Mouse (Mus musculus) embryonic facial prominence, embryonic 11.5 days (tissue): ENCODE measurements at regions not wholly inside any gene's neighbourhood (a gene's known extent, or its start where the extent isn't known, plus 50 kb on each side); places are given as distances from the start of the nearest gene placed in this dataset.

Experiments
- ATAC-seq: fragments of 200-750 bp; cut with Nextera tagmentation; replicated peaks from 2 replicates; pipeline ENCODE4 v1.8.0; 2017; ENCODE audit warnings: low read depth; ENCODE audit not compliant: insufficient number of reproducible peaks, low FRiP score, low TSS enrichment
- DNase-seq: peaks from one replicate; pipeline ENCODE4 v3.0.0-alpha.2; 2015; ENCODE audit warnings: low spot score
- H3K27ac ChIP-seq: fragments of 300-500 bp; sonication (generic); replicated peaks from 2 replicates; pipeline ENCODE4 v1.5.1; 2014; ENCODE audit warnings: mild to moderate bottlenecking, low read depth, low read length, control low read depth
- H3K27me3 ChIP-seq: fragments of 300-500 bp; sonication (generic); 2 replicates; pipeline ENCODE4 v1.6.1; 2014; ENCODE audit warnings: mild to moderate bottlenecking, low read length, moderate library complexity, mixed read lengths; ENCODE audit not compliant: control insufficient read depth, insufficient read depth
- H3K36me3 ChIP-seq: fragments of 300-500 bp; sonication (generic); replicated peaks from 2 replicates; pipeline ENCODE4 v1.6.1; 2014; ENCODE audit warnings: low read depth, mild to moderate bottlenecking, low read length, moderate library complexity, mixed read lengths; ENCODE audit not compliant: control insufficient read depth, insufficient read depth
- H3K4me1 ChIP-seq: fragments of 300-500 bp; sonication (generic); 2 replicates; pipeline ENCODE4 v1.6.1; 2014; ENCODE audit warnings: low read length, mixed read lengths; ENCODE audit not compliant: control insufficient read depth, insufficient read depth
- H3K4me2 ChIP-seq: fragments of 300-500 bp; sonication (generic); 2 replicates; pipeline ENCODE4 v1.6.1; 2014; ENCODE audit warnings: low read depth, mild to moderate bottlenecking, control low read depth, low read length, moderate library complexity
- H3K4me3 ChIP-seq: fragments of 300-500 bp; sonication (generic); 2 replicates; pipeline ENCODE4 v1.5.1; 2014; ENCODE audit warnings: low read depth, low read length, control low read depth
- H3K9ac ChIP-seq: fragments of 300-500 bp; sonication (generic); replicated peaks from 2 replicates; pipeline ENCODE4 v1.6.1; 2014; ENCODE audit warnings: mild to moderate bottlenecking, control low read depth, low read length
- H3K9me3 ChIP-seq: fragments of 300-500 bp; sonication (generic); replicated peaks from 2 replicates; pipeline ENCODE4 v1.6.1; 2016; ENCODE audit warnings: mild to moderate bottlenecking, low read length, inconsistent platforms, mixed read lengths; ENCODE audit not compliant: control insufficient read depth
- WGBS: fragments of 180-500 bp; shearing (Covaris S2); extraction: QIAGEN DNeasy Blood & Tissue Kit; methylation state at CpG from one replicate; pipeline ENCODE4 v1.1.7; 2014; 5-methylcytosine and 5-hydroxymethylcytosine counted together

- ATAC-seq (no peak), DNase-seq (no peak)
- no peak overlapping the region for H3K4me2 ChIP-seq
- no peaks in the 10 kb centered on the region for H3K9me3 ChIP-seq
- 0 out of 2 replicates have a peak, but pooled peaks cover 5% of the 10 kb centered on the region for H3K4me1 ChIP-seq
- no peak overlapping the region for H3K4me3 ChIP-seq
- WGBS, result 49% methylated on average over 7 of the region's 7 CpGs
- H3K9ac ChIP-seq, result no peak overlapping the region
- H3K27ac ChIP-seq, result no peak overlapping the region
- H3K27me3 ChIP-seq, result no peaks in the 10 kb centered on the region
- H3K36me3 ChIP-seq, result no peaks in the 10 kb centered on the region
Observed at GRCm38 (mm10) chr14:24901726-24902125, 414.8 kb downstream of the Rps24 start.

GRCm38 (mm10) chr14:24902870-24903269 lies 415.9 kb downstream of the Rps24 start:
- DNase-seq (peak; percentile 29), ATAC-seq (no peak)
- Histone ChIP-seq H3K36me3 (no peaks in the 10 kb centered on the region), H3K9me3 (no peaks in the 10 kb centered on the region), H3K27me3 (no peaks in the 10 kb centered on the region), H3K27ac (no peak overlapping the region), H3K4me1 (0 out of 2 replicates have a peak, but pooled peaks cover 5% of the 10 kb centered on the region), H3K4me2 (no peak overlapping the region), H3K9ac (no peak overlapping the region), H3K4me3 (no peak overlapping the region)
- 25% methylated on average over 3 of the region's 4 CpGs for WGBS

GRCm38 (mm10) chr14:24904712-24905111 lies 417.8 kb downstream of the Rps24 start:
- DNase-seq (no peak), ATAC-seq (no peak)
- Histone ChIP-seq H3K4me3 (no peak overlapping the region), H3K9ac (no peak overlapping the region), H3K27ac (no peak overlapping the region), H3K4me2 (no peak overlapping the region), H3K4me1 (0 out of 2 replicates have a peak, but pooled peaks cover 5% of the 10 kb centered on the region), H3K27me3 (no peaks in the 10 kb centered on the region), H3K9me3 (no peaks in the 10 kb centered on the region), H3K36me3 (no peaks in the 10 kb centered on the region)
- WGBS, result 86% methylated on average over 6 of the region's 6 CpGs

GRCm38 (mm10) chr14:24906916-24907315 lies 420.0 kb downstream of the Rps24 start:
- Histone ChIP-seq H3K4me2 (no peak overlapping the region), H3K4me3 (no peak overlapping the region), H3K27me3 (no peaks in the 10 kb centered on the region), H3K36me3 (no peaks in the 10 kb centered on the region), H3K4me1 (no peaks in the 10 kb centered on the region), H3K27ac (no peak overlapping the region), H3K9ac (no peak overlapping the region), H3K9me3 (no peaks in the 10 kb centered on the region)
- DNase-seq (peak; percentile 29), ATAC-seq (no peak)
- WGBS, result 73% methylated on average over 7 of the region's 7 CpGs

- no peaks in the 10 kb centered on the region for H3K4me1 ChIP-seq
- H3K9me3 ChIP-seq, result no peaks in the 10 kb centered on the region
- 84% methylated on average over 4 of the region's 4 CpGs for WGBS
- ATAC-seq (no peak), DNase-seq (no peak)
- no peak overlapping the region for H3K27ac ChIP-seq
- no peak overlapping the region for H3K4me3 ChIP-seq
- no peak overlapping the region for H3K4me2 ChIP-seq
- H3K9ac ChIP-seq, result no peak overlapping the region
- H3K36me3 ChIP-seq, result no peaks in the 10 kb centered on the region
- H3K27me3 ChIP-seq, result no peaks in the 10 kb centered on the region
Observed at GRCm38 (mm10) chr14:24908377-24908776, 421.5 kb downstream of the Rps24 start.

- Histone ChIP-seq H3K27me3 (no peaks in the 10 kb centered on the region), H3K9ac (no peak overlapping the region), H3K4me2 (no peak overlapping the region), H3K4me1 (no peaks in the 10 kb centered on the region), H3K27ac (no peak overlapping the region), H3K9me3 (no peaks in the 10 kb centered on the region), H3K36me3 (no peaks in the 10 kb centered on the region), H3K4me3 (no peak overlapping the region)
- ATAC-seq (no peak), DNase-seq (no peak)
- 92% methylated on average over 6 of the region's 6 CpGs for WGBS
Observed at GRCm38 (mm10) chr14:24911621-24912020, 424.7 kb downstream of the Rps24 start.

- 91% methylated on average over 3 of the region's 3 CpGs for WGBS
- DNase-seq (no peak), ATAC-seq (no peak)
Observed at GRCm38 (mm10) chr14:24919056-24919455, 432.1 kb downstream of the Rps24 start.

GRCm38 (mm10) chr14:24922006-24922405 lies 435.1 kb downstream of the Rps24 start:
- 65% methylated on average over 10 of the region's 10 CpGs for WGBS
- peaks cover 3% of the 10 kb centered on the region for H3K4me1 ChIP-seq
- ATAC-seq (no peak), DNase-seq (no peak)
- no peaks in the 10 kb centered on the region for H3K9me3 ChIP-seq
- H3K9ac ChIP-seq, result no peak overlapping the region
- H3K27ac ChIP-seq, result no peak overlapping the region
- H3K4me2 ChIP-seq, result no peak overlapping the region
- no peaks in the 10 kb centered on the region for H3K36me3 ChIP-seq
- H3K27me3 ChIP-seq, result no peaks in the 10 kb centered on the region
- H3K4me3 ChIP-seq, result no peak overlapping the region

More at GRCm38 (mm10) chr14:24919056-24919455, 432.1 kb downstream of the Rps24 start:
- H3K27ac ChIP-seq, result no peak overlapping the region
- no peaks in the 10 kb centered on the region for H3K27me3 ChIP-seq
- no peaks in the 10 kb centered on the region for H3K9me3 ChIP-seq
- no peak overlapping the region for H3K9ac ChIP-seq
- no peak overlapping the region for H3K4me3 ChIP-seq
- H3K4me1 ChIP-seq, result no peaks in the 10 kb centered on the region; the same call in 1 of the 2 replicates
- H3K36me3 ChIP-seq, result no peaks in the 10 kb centered on the region
- no peak overlapping the region for H3K4me2 ChIP-seq
